In genomic region chr13:24280439-24281431, GRCm38 (mm10) we compare ENCODE assay signal across 8 mouse cellular contexts. TPM values are rescaled to one million over a fixed set of nuclear protein-coding genes. Genes with fewer than 3 reads are reported as not detected.
DNase-seq lines count a peak whose midpoint lies in the region; ATAC-seq and TF ChIP-seq lines count a peak whose summit lies in the region.

Carmil1 (minus strand) TSS chr13:24280795.

- TF ChIP-seq CTCF in kidney, postnatal 0 days (IDR thresholded peaks at IDR 0.05; ENCODE audit: low read depth): peak; percentile 75
- peak; percentile 63 for TF ChIP-seq CTCF in liver, adult 2 months (IDR thresholded peaks at IDR 0.05; ENCODE audit: low read depth, low read length)

- no peaks in the 10 kb centered on the region for H3K9me3 ChIP-seq in embryonic facial prominence, embryonic 15.5 days (replicated peaks)
- H3K9me3 ChIP-seq in heart, embryonic 11.5 days (replicated peaks; ENCODE audit: control insufficient read depth, low read length): no peaks in the 10 kb centered on the region
- H3K9me3 ChIP-seq in kidney, postnatal 0 days (replicated peaks; ENCODE audit: low read length): no peaks in the 10 kb centered on the region

- H3K4me2 ChIP-seq in embryonic facial prominence, embryonic 15.5 days (replicated peaks): peak within 1 kb of the TSS; percentile 93
- H3K4me2 ChIP-seq in heart, embryonic 11.5 days: peak within 1 kb of the TSS; percentile 87
- peak within 1 kb of the TSS; percentile 83 for H3K4me2 ChIP-seq in kidney, postnatal 0 days (ENCODE audit: low read length)

- no peaks in the 10 kb centered on the region for H3K36me3 ChIP-seq in embryonic facial prominence, embryonic 15.5 days
- H3K36me3 ChIP-seq in heart, embryonic 11.5 days (ENCODE audit: control insufficient read depth, insufficient read depth, low read length): no peaks in the 10 kb centered on the region
- no peaks in the 10 kb centered on the region for H3K36me3 ChIP-seq in kidney, postnatal 0 days (ENCODE audit: insufficient read depth, low read length)
- H3K36me3 ChIP-seq in liver, adult 2 months (ENCODE audit: control insufficient read depth, insufficient read depth, low read length): peaks cover under 1% of the 10 kb centered on the region; the same call in 1 of the 2 replicates
- H3K36me3 ChIP-seq in splenic B cell, adult 2 months (ENCODE audit: control insufficient read depth, insufficient read depth, low read length, poor library complexity, severe bottlenecking): no peaks in the 10 kb centered on the region

- WGBS in embryonic facial prominence, embryonic 15.5 days: under 1% methylated on average over 90 of the region's 96 CpGs
- WGBS in heart, embryonic 11.5 days (ENCODE audit: insufficient replicate concordance): under 1% methylated on average over 96 of the region's 96 CpGs
- under 1% methylated on average over 88 of the region's 96 CpGs for WGBS in kidney, postnatal 0 days
- 2% methylated on average over 93 of the region's 96 CpGs for WGBS in liver, adult 2 months

- no peaks in the 10 kb centered on the region for H3K27me3 ChIP-seq in embryonic facial prominence, embryonic 15.5 days
- peaks cover 19% of the 10 kb centered on the region for H3K27me3 ChIP-seq in heart, embryonic 11.5 days (ENCODE audit: control insufficient read depth, insufficient read depth, low read length)
- no peaks in the 10 kb centered on the region for H3K27me3 ChIP-seq in kidney, postnatal 0 days (ENCODE audit: insufficient read depth, low read length)
- H3K27me3 ChIP-seq in liver, adult 2 months (ENCODE audit: control insufficient read depth, insufficient read depth, low read length): no peaks in the 10 kb centered on the region
- no peaks in the 10 kb centered on the region for H3K27me3 ChIP-seq in splenic B cell, adult 2 months (ENCODE audit: control insufficient read depth, insufficient read depth, low read length, poor library complexity, severe bottlenecking)

- peak; percentile 92 for DNase-seq in 3134 (ENCODE audit: extremely low read depth, insufficient read length, low spot score)
- peak; percentile 49 to 70 for DNase-seq in adrenal gland, postnatal 4 days (ENCODE audit: low spot score in 2 of 2)
- DNase-seq in kidney, postnatal 0 days (ENCODE audit: low spot score): peak; percentile 94
- peak; percentile 66 for DNase-seq in liver, adult 2 months (ENCODE audit: extremely low read depth, low read depth, low spot score)
- DNase-seq in naive thymus-derived CD4-positive, alpha-beta T cell, adult 2 months (ENCODE audit: low read depth): peak; percentile 42
- DNase-seq in splenic B cell, adult 2 months (ENCODE audit: low read depth, low spot score): peak; percentile 83

- peak; percentile 98 for ATAC-seq in embryonic facial prominence, embryonic 15.5 days (ENCODE audit: insufficient number of reproducible peaks, low FRiP score, low TSS enrichment, low read depth)
- peak; percentile 89 for ATAC-seq in heart, embryonic 11.5 days (replicated peaks; ENCODE audit: insufficient number of reproducible peaks, low FRiP score, low TSS enrichment)
- peak; percentile 96 for ATAC-seq in kidney, postnatal 0 days (replicated peaks; ENCODE audit: low FRiP score, low read depth)

- H3K4me1 ChIP-seq in embryonic facial prominence, embryonic 15.5 days: peaks cover 23% of the 10 kb centered on the region
- H3K4me1 ChIP-seq in heart, embryonic 11.5 days (ENCODE audit: control insufficient read depth, insufficient read depth, low read length): 0 out of 2 replicates have a peak, but pooled peaks cover 8% of the 10 kb centered on the region
- H3K4me1 ChIP-seq in kidney, postnatal 0 days (replicated peaks; ENCODE audit: insufficient read depth, low read length): no peaks in the 10 kb centered on the region
- no peaks in the 10 kb centered on the region for H3K4me1 ChIP-seq in liver, adult 2 months (ENCODE audit: control insufficient read depth, insufficient read depth, low read length)

- TF ChIP-seq POLR2A in liver, adult 2 months (IDR thresholded peaks at IDR 0.05; ENCODE audit: extremely low read depth, insufficient read depth, low read length): no peak

- peak within 1 kb of the TSS; percentile 79 for H3K4me3 ChIP-seq in embryonic facial prominence, embryonic 15.5 days (replicated peaks)
- H3K4me3 ChIP-seq in heart, embryonic 11.5 days (ENCODE audit: low read depth, low read length): peak within 1 kb of the TSS; percentile 69
- H3K4me3 ChIP-seq in kidney, postnatal 0 days (replicated peaks; ENCODE audit: low read depth, low read length): peak within 1 kb of the TSS; percentile 76
- peak within 1 kb of the TSS; percentile 84 for H3K4me3 ChIP-seq in liver, adult 2 months (ENCODE audit: insufficient read depth, low read depth, low read length)

- H3K27ac ChIP-seq in embryonic facial prominence, embryonic 15.5 days (replicated peaks): peak within 1 kb of the TSS; percentile 96
- peak within 1 kb of the TSS; percentile 59 for H3K27ac ChIP-seq in heart, embryonic 11.5 days (ENCODE audit: low read depth, low read length)
- peak within 1 kb of the TSS; percentile 83 for H3K27ac ChIP-seq in kidney, postnatal 0 days
- peak within 1 kb of the TSS; percentile 49 for H3K27ac ChIP-seq in liver, adult 2 months (replicated peaks; ENCODE audit: insufficient read depth, low read depth, low read length)

- H3K9ac ChIP-seq in embryonic facial prominence, embryonic 15.5 days: peak within 1 kb of the TSS; percentile 91
- peak within 1 kb of the TSS; percentile 74 for H3K9ac ChIP-seq in heart, embryonic 11.5 days (ENCODE audit: low read depth, low read length)
- H3K9ac ChIP-seq in kidney, postnatal 0 days (ENCODE audit: low read depth, low read length): peak within 1 kb of the TSS; percentile 71
- peak within 1 kb of the TSS; percentile 86 for H3K9ac ChIP-seq in liver, adult 2 months (ENCODE audit: low read depth, low read length)

- 0 out of 2 replicates have a peak, but pooled peaks cover 5% of the 10 kb centered on the region for H3K79me2 ChIP-seq in liver, adult 2 months (ENCODE audit: control insufficient read depth, insufficient read depth, low read length)

RNA-seq across cellular contexts. Expression of gene Carmil1, which starts in this region (rescaled TPM):
- total RNA-seq in adrenal gland, postnatal 4 days (2021): 10 to 100 TPM; 53.4 to 62.3 TPM
- 35.8 and 39.9 TPM in 2 replicates for polyA plus RNA-seq in embryonic facial prominence, embryonic 15.5 days (2015; fragmentation: Nextera tagmentation; extraction: Ambion mirVana)
- polyA plus RNA-seq in heart, embryonic 11.5 days (2014; fragmentation: Nextera tagmentation; extraction: Ambion mirVana): 8.4 and 12.1 TPM in 2 replicates
- polyA plus RNA-seq in kidney, postnatal 0 days (2015; fragmentation: Nextera tagmentation; extraction: Ambion mirVana): 35.4 and 40.9 TPM in 2 replicates
- total RNA-seq in liver, adult 2 months (2014; rRNA removed): 4.6 and 7.7 TPM in 2 replicates
- 1.8 and 2.9 TPM in 2 replicates for polyA plus RNA-seq in liver, adult 2 months (2012; rRNA removed)

Comparison
In these comparisons a context has a peak if more than half of its experiments do, and no peak if none do; other contexts are left out.
1. Peak in every context shown above with its lines: DNase-seq, ATAC-seq, H3K4me3 ChIP-seq and H3K27ac ChIP-seq.
2. DNase-seq: peak in every context shown above with its lines; median percentile 94 in kidney, postnatal 0 days; 92 in 3134; 83 in splenic B cell, adult 2 months; 66 in liver, adult 2 months; 60 in adrenal gland, postnatal 4 days; 42 in naive thymus-derived CD4-positive, alpha-beta T cell, adult 2 months.